Mouse (Mus musculus) left cerebral cortex, adult 9 months (tissue): ENCODE results near the gene Sult2b1.

Experiments used
- DNase-seq, 2 experiments: peaks; one replicate each; pipeline ENCODE4 v3.0.0; 2022; ENCODE audit warnings: low spot score in 2 of 2

Sult2b1 gene

DNA sequence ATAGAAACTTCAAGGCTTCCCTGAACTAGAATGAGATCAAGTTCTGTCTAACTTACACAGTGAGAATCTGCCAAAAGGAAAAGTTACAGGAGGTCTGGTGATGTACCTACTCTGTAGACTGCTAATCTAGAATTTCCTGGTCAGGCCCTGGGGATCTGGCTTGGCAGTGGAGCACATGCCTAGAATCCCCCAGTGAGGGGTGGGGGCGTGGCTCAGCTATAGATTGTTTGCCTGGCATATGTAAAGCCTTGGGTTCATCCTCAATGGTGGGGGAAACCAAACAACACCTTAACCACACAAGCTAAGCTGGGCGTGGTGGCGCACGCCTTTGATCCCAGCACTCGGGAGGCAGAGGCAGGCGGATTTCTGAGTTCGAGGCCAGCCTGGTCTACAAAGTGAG is 86.6 kb downstream of the Sult2b1 start:
- no peak for DNase-seq

DNA sequence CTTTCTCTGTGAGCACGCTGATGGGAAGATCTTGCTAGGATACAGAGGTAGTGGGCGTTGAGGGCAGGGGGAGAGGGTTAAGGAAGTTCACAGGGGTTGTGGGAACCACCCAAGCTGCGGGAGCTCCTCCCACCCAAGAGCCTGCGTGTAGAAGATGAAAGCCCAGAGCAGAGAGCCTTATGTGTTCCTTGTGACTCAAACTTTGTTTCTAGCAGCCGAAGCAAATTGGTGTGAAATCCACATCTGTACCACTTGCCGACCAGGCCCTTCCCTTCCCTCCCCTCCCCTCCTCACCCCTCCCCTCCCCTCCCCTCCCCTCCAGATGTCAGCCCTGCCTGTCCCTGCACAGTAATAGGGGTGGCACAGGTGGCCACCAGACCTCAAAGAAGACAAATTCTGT is 89.4 kb downstream of the Sult2b1 start:
- no peak for DNase-seq

DNA sequence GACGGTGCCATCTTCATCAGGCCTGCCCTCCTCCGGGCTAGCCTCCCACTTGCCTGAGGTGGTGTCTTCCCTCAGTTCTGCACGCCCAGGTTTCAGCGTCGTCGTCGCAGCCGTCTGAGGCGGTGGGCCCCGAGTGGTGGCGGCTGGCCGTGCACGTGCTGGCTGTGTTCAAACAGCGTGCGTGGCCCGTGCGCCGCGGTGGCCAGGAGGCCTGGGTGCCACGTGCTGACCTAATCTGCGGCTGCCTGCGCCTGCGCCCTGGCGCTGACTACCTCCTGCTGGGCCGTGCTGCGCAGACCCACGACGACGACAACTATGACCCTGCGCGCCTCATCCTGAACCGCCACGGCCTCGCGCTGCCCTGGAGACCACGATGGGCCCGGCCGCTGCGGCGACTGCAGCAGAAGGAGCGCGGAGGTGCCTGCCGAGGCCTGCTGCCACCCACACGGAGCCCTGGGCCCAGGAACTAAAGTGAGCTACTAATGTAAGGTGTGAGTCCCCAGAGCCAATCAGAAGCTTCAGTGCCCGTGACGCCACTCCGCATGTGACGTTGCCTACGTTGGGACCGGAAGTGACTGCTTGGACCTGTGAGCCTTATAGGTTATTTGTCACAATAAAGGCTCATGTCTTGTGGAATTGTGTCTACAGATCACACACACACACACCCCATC is 90.4 kb downstream of the Sult2b1 start, which contains the start of gene Sec1:
Sec1 (minus strand) TSS at position 482 of the 671 bp plus-strand sequence.
- no peak for DNase-seq

DNA sequence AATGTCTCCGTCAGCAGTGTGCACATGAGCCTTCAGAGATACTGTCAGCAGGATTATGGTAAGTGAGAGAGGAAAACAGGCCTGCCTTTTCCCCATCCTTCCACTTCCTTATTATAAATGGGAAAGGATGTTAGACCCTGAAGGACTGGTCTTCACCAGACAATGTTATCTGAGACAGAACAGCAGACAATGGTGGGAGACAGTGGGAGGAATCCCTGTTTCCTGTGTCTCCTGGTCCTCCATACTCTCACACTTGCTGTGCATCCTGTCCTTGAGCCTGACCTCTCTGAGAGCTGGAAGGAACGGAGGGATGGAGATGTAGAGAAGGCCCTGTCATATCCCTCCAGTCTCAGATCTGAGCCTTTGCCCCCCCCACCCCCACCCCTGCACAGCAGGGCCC is 92.1 kb downstream of the Sult2b1 start:
- DNase-seq: no peak

DNA sequence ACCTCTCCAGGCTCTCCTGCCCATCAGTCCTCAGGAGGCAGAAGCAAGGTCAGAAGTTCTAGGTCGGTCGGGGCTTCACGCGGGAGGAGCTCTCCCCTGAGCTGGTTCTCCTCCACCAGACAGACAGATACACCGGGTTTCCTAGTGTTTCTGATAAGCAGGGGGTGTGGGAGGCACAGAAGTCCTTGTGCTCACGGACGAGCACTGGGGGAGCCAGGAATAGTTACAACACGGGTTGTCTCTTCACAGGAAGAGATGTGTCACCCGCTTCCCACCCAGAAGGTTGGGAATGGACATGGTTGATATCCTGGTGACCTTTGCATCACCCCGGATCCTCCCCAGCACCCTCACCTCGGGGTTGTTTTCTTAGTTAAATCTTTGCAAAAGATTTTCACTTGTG is 94.7 kb downstream of the Sult2b1 start:
- no peak for DNase-seq

DNA sequence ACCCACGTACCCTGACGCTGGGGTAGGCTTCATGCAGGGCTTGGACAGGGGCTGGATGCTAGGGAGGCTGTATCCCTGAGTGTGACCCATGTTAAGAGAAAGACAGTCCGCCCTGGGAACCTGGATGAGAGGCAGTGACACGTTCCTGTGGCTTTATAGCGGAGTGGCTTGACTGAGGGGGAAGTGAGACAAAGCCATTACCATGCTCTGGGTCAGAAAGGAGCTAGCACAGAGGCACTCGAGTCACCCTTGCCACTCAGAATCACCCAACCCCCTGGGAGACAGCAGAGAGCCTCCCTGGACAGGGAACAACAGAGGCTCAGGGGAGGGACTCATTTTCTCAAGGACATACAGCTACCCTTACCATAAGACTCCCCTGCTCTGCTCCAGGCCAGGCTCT is 95.4 kb downstream of the Sult2b1 start:
- no peak for DNase-seq

DNA sequence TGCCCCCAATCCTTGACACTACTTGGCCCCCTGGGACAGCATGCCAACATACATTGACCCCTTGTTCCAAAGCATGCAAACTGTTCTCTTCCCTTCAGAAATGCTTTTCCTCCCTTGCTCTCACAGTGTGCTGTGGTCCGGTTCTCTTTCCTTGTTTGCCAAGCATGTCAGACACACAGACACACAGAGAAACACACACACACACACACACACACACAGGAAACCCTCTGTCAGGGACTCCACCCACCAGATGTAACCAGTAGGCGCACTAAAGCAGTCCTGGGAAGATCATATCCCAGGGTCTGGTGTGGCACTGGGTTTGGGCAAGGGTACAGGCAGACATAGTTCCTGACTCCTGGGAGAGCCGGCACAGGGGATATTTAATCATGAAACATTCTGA is 97.6 kb downstream of the Sult2b1 start:
- DNase-seq: no peak

DNA sequence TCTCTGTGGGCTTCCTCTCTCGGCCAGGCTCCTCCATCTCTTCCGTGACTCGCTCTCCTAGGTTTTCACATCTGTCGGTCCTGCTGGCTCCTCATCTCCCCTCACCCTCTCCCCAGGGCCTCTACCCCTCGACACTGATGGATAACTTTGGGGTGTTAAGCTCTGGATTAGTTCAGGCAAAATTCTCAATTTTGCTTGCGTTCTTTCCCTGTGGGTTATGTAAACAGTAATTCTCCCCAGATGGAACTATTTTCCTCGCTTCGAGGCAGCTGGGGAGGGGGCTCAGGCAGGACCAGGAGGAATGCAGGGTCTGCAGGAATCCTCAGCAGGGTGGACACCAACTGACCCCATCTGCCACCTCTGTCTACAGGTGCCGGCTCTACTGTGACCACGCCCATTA is 98.7 kb downstream of the Sult2b1 start:
- no peak for DNase-seq

DNA sequence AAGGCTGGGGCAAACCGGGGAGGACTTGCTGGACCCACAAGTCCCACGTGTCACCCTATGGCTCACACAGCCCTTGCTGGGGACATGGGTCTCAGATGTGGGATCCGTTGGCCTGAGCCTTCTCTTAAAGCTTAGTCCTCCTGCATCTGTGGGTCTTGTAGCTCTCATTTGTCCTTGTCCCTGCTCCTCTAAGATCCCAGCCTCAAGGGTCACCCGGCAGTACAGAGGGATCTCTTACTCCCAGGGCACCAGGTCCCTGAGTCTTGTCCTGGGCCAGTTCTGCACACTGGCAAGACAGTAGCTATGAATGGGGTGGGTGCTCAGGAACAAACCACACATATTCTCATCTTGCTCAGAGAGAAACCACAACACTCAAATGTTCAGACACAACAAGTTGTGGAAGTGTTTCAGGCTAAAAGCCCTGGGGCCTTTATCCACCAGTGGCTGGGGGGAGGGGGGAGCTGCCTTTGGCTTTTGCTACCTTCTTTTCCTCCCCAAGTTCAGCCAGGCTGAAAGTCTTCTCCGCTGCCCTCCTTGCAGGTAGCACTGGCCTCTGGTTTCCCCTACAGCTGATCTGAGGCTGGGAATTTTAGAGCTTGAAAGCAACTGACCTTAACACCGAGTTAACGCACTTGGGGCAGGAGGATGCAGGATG is 100.9 kb downstream of the Sult2b1 start, which contains the start of gene Ntn5:
Ntn5 (plus strand) TSS at position 627 of the 655 bp plus-strand sequence.
- no peak for DNase-seq

DNA sequence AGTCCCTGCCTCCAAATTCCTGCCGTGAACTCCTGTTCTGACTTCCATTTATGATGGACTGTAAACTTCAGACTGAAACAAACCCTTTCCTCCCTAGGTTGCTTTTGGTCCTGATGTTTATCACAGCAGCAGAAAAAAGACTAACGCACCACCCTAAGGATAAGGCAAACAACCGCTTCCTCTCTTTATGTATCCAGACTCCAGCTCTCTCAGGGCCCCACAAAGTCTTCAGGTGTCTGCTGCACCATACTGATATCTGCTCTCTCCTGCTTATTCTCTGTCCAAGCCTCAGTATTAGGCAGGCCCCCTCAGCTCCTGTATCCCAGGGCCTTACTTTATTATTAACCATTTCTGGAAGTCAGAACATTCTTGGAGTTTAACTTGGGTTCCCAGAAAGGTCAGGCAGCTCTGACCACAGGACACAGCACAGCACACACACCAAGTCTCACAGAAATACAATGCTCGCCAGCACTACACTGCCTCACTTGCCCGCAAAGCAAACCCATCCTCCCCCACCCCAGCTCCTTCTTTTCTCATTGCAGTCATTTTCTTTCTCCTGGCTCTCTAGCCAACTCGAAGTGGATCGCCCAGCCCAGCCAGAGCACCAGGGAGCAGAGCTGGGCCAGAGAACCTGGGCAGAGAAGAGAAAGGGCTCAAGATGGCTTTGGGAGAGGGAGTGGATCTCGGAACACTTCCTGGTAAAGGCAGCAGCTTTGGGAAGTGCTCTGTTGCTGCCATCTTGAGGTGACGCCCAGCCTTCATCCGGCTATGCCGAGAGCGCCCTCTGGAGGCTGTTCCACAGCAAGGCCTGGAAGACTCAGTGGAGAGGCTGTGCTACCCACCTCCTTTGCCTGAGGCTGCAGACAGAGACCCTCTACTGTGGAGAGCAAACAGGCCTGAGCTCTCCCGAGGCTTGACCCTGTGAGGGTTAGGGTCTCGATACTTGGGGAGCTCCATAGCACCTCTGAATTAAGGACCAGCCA is 102.0 kb downstream of the Sult2b1 start:
- DNase-seq: peak in 1 of 2 experiments; percentile 85

DNA sequence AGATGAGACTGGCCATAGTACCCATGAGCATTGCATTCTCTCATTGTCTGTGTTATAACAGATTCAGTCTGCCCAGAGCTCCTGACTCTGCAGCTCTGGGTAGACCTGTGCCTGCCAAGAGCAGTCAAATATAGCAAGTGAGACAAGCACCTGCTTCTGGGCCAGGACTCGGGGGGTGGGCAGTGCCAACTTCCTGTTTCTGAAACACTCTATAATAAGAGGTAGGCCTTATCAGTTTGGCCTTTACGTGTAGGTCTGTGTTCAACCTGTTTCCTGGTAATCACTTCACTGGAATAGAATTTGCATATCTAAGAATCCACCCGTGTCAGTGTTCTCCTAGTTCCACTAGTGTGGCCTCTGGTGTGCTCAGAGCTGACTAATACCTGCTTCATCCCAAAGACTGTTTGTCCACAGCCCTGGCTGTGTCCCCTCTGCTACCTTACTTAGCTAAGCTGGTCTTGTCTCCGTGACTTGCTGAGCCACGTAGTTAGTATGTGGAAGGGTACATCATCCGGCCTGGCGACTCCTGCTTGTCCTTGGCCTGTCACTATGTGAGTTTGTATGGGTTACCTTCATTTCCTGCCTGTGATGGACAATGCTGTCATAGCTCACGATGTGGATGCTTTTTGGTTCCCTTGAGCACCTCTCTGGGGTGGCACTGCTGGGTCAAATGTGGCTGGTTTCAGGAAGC is 103.3 kb downstream of the Sult2b1 start:
- DNase-seq: no peak
